Mouse (Mus musculus) lung, embryonic 14.5 days (tissue): ENCODE results near the gene Lin52. TPM values are rescaled to one million over a fixed set of nuclear protein-coding genes. Genes with fewer than 3 reads are reported as not detected.
A peak's percentile ranks its signal among the peaks of the same experiment; 100 is the strongest.

Experiments used
- ATAC-seq: fragments of 200-750 bp; cut with Nextera tagmentation; 2 replicates; pipeline ENCODE4 v1.8.0; 2017; ENCODE audit warnings: mild to moderate bottlenecking, moderate TSS enrichment, moderate library complexity; ENCODE audit not compliant: insufficient read depth
- DNase-seq: peaks from one replicate; pipeline ENCODE4 v3.0.0-alpha.2; 2015
- H3K27ac ChIP-seq: fragments of 300-500 bp; sonication (generic); 2 replicates; pipeline ENCODE4 v1.5.1; 2014; ENCODE audit warnings: low read depth, mild to moderate bottlenecking, moderate library complexity
- H3K27me3 ChIP-seq: fragments of 300-500 bp; sonication (generic); 2 replicates; pipeline ENCODE4 v1.6.1; 2014; ENCODE audit warnings: low read length, control low read depth; ENCODE audit not compliant: insufficient read depth
- H3K36me3 ChIP-seq: fragments of 300-500 bp; sonication (generic); 2 replicates; pipeline ENCODE4 v1.6.1; 2014; ENCODE audit warnings: control low read depth; ENCODE audit not compliant: insufficient read depth
- H3K4me1 ChIP-seq: fragments of 300-500 bp; sonication (generic); 2 replicates; pipeline ENCODE4 v1.6.1; 2014; ENCODE audit warnings: antibody characterized with exemption, control low read depth; ENCODE audit not compliant: insufficient read depth
- H3K4me2 ChIP-seq: fragments of 300-500 bp; sonication (generic); 2 replicates; pipeline ENCODE4 v1.6.1; 2014; ENCODE audit warnings: mild to moderate bottlenecking
- H3K4me3 ChIP-seq: fragments of 300-500 bp; sonication (generic); 2 replicates; pipeline ENCODE4 v1.5.1; 2014; ENCODE audit warnings: low read depth, low read length
- H3K9ac ChIP-seq: fragments of 300-500 bp; sonication (generic); 2 replicates; pipeline ENCODE4 v1.6.1; 2014
- H3K9me3 ChIP-seq: fragments of 300-500 bp; sonication (generic); 2 replicates; pipeline ENCODE4 v1.6.1; 2016; ENCODE audit warnings: low read depth, low read length, control low read depth
- CTCF ChIP-seq: IDR thresholded peaks from 2 replicates; pipeline ENCODE4 v1.5.1; 2016; ENCODE audit warnings: antibody characterized with exemption, low read depth
- WGBS: fragments of 180-500 bp; shearing (Covaris S2); extraction: QIAGEN DNeasy Blood & Tissue Kit; methylation state at CpG from one replicate; pipeline ENCODE4 v1.1.7; 2014; 5-methylcytosine and 5-hydroxymethylcytosine counted together
- polyA plus RNA-seq: library from polyadenylated mRNA; unstranded; fragments of >200 nt; fragmentation: Nextera tagmentation; extraction: Ambion mirVana; gene quantifications from 2 replicates; pipeline ENCODE4 v1.2.1, GENCODE M21; 2014

Gene Lin52
- polyA plus RNA-seq, 1 experiment from 2014 or later = 22.5 TPM

- H3K36me3 ChIP-seq = no peaks in the 10 kb centered on the region
- peak within 1 kb of the TSS; percentile 57 for H3K4me3 ChIP-seq
- peak within 1 kb of the TSS; percentile 70 for H3K9ac ChIP-seq
- DNase-seq (peak; percentile 94), ATAC-seq (peak; percentile 92)
- WGBS = 3% methylated on average over 50 of the region's 50 CpGs
- H3K4me1 ChIP-seq = no peaks in the 10 kb centered on the region
- H3K4me2 ChIP-seq = peak within 1 kb of the TSS; percentile 85
- peak within 1 kb of the TSS; percentile 65; the same call in 1 of the 2 replicates for H3K27ac ChIP-seq
- no peaks in the 10 kb centered on the region for H3K27me3 ChIP-seq
- no peak for TF ChIP-seq CTCF
- H3K9me3 ChIP-seq = peaks cover 5% of the 10 kb centered on the region; the same call in 1 of the 2 replicates
Observed at GRCm38 (mm10) chr12:84416834-84417604, 34.2 kb upstream of the Lin52 start, which contains the start of gene Rnf113a2. Gene Rnf113a2, plus strand, starts transcription at chr12:84417196.

GRCm38 (mm10) chr12:84417605-84417922 lies 33.7 kb upstream of the Lin52 start:
- no peak; the same call in 1 of the 2 replicates for ATAC-seq

GRCm38 (mm10) chr12:84423990-84424389 lies 27.2 kb upstream of the Lin52 start:
- no peak for DNase-seq
- ATAC-seq = no peak
- Histone ChIP-seq H3K4me2 (no peak overlapping the region), H3K4me3 (no peak overlapping the region), H3K9ac (no peak overlapping the region), H3K27ac (no peak overlapping the region), H3K27me3 (no peaks in the 10 kb centered on the region), H3K36me3 (no peaks in the 10 kb centered on the region), H3K9me3 (no peaks in the 10 kb centered on the region), H3K4me1 (no peaks in the 10 kb centered on the region)
- 57% methylated on average over 3 of the region's 3 CpGs for WGBS
- TF ChIP-seq CTCF = no peak

More at GRCm38 (mm10) chr12:84417605-84417922, 33.7 kb upstream of the Lin52 start:
- Histone ChIP-seq H3K9me3 (peaks cover 5% of the 10 kb centered on the region; the same call in 1 of the 2 replicates), H3K36me3 (no peaks in the 10 kb centered on the region), H3K4me3 (peak overlapping the region; percentile 57), H3K27me3 (no peaks in the 10 kb centered on the region), H3K27ac (peak overlapping the region; percentile 65; the same call in 1 of the 2 replicates), H3K4me2 (peak overlapping the region; percentile 85), H3K9ac (peak overlapping the region; percentile 70), H3K4me1 (no peaks in the 10 kb centered on the region)
- WGBS = 33% methylated on average over 18 of the region's 18 CpGs
- no peak for DNase-seq
- no peak for TF ChIP-seq CTCF

GRCm38 (mm10) chr12:84429825-84430224 lies 21.4 kb upstream of the Lin52 start:
- 72% methylated on average over 2 of the region's 2 CpGs for WGBS
- Histone ChIP-seq H3K27me3 (no peaks in the 10 kb centered on the region), H3K4me1 (no peaks in the 10 kb centered on the region), H3K9ac (no peak overlapping the region), H3K4me3 (no peak overlapping the region), H3K9me3 (no peaks in the 10 kb centered on the region), H3K4me2 (no peak overlapping the region), H3K36me3 (no peaks in the 10 kb centered on the region), H3K27ac (no peak overlapping the region)
- TF ChIP-seq CTCF = no peak
- ATAC-seq = no peak
- DNase-seq = no peak

- Histone ChIP-seq H3K36me3 (0 out of 2 replicates have a peak, but pooled peaks cover 5% of the 10 kb centered on the region), H3K4me1 (no peaks in the 10 kb centered on the region), H3K9me3 (no peaks in the 10 kb centered on the region), H3K27me3 (no peaks in the 10 kb centered on the region), H3K27ac (no peak overlapping the region), H3K4me3 (no peak overlapping the region), H3K4me2 (no peak overlapping the region), H3K9ac (no peak overlapping the region)
- TF ChIP-seq CTCF = no peak
- ATAC-seq = no peak
- 27% methylated on average over 2 of the region's 2 CpGs for WGBS
- no peak for DNase-seq
Observed at GRCm38 (mm10) chr12:84438697-84439096, 12.5 kb upstream of the Lin52 start.

GRCm38 (mm10) chr12:84442526-84442925 lies 8.7 kb upstream of the Lin52 start:
- 64% methylated on average over 4 of the region's 4 CpGs for WGBS
- no peaks in the 10 kb centered on the region for H3K27me3 ChIP-seq

GRCm38 (mm10) chr12:84447386-84447785 lies 3.8 kb upstream of the Lin52 start:
- ATAC-seq = no peak
- no peak for TF ChIP-seq CTCF
- Histone ChIP-seq H3K4me1 (no peaks in the 10 kb centered on the region), H3K9ac (no peak overlapping the region), H3K9me3 (no peaks in the 10 kb centered on the region), H3K36me3 (no peaks in the 10 kb centered on the region), H3K4me2 (no peak overlapping the region), H3K27me3 (no peaks in the 10 kb centered on the region), H3K4me3 (no peak overlapping the region), H3K27ac (no peak overlapping the region)
- DNase-seq = no peak
- WGBS = 65% methylated on average over 1 of the region's 1 CpGs

More at GRCm38 (mm10) chr12:84442526-84442925, 8.7 kb upstream of the Lin52 start:
- H3K9me3 ChIP-seq = no peaks in the 10 kb centered on the region
- 0 out of 2 replicates have a peak, but pooled peaks cover 5% of the 10 kb centered on the region for H3K36me3 ChIP-seq
- DNase-seq (no peak), ATAC-seq (no peak)
- H3K27ac ChIP-seq = no peak overlapping the region
- no peak overlapping the region for H3K9ac ChIP-seq
- no peaks in the 10 kb centered on the region for H3K4me1 ChIP-seq
- TF ChIP-seq CTCF = no peak
- H3K4me2 ChIP-seq = no peak overlapping the region
- H3K4me3 ChIP-seq = no peak overlapping the region
